Mouse (Mus musculus) hindbrain, embryonic 14.5 days (tissue): ENCODE data around the gene Acbd5. TPM values are rescaled to one million over a fixed set of nuclear protein-coding genes. Genes with fewer than 3 reads are reported as not detected.
A peak's percentile ranks its signal among the peaks of the same experiment; 100 is the strongest.

Experiments
- ATAC-seq: fragments of 200-750 bp; cut with Nextera tagmentation; 2 replicates; pipeline ENCODE4 v1.8.0; 2017; ENCODE audit warnings: moderate number of reproducible peaks, mild to moderate bottlenecking, moderate TSS enrichment, moderate library complexity; ENCODE audit not compliant: low FRiP score
- DNase-seq: peaks from one replicate; pipeline ENCODE4 v3.0.0-alpha.2; 2015; ENCODE audit warnings: low spot score
- H3K27ac ChIP-seq: fragments of 300-500 bp; sonication (generic); 2 replicates; pipeline ENCODE4 v1.5.1; 2014; ENCODE audit warnings: mild to moderate bottlenecking, moderate library complexity
- H3K27me3 ChIP-seq: fragments of 300-500 bp; sonication (generic); 2 replicates; pipeline ENCODE4 v1.6.1; 2014; ENCODE audit warnings: mild to moderate bottlenecking, low read length, mixed read lengths; ENCODE audit not compliant: control insufficient read depth, insufficient read depth
- H3K36me3 ChIP-seq: fragments of 300-500 bp; sonication (generic); replicated peaks from 2 replicates; pipeline ENCODE4 v1.6.1; 2014; ENCODE audit not compliant: control insufficient read depth, insufficient read depth
- H3K4me1 ChIP-seq: fragments of 300-500 bp; sonication (generic); replicated peaks from 2 replicates; pipeline ENCODE4 v1.6.1; 2014; ENCODE audit warnings: antibody characterized with exemption, low read length, mixed read lengths; ENCODE audit not compliant: control insufficient read depth, insufficient read depth
- H3K4me2 ChIP-seq: fragments of 300-500 bp; sonication (generic); replicated peaks from 2 replicates; pipeline ENCODE4 v1.6.1; 2014; ENCODE audit warnings: mild to moderate bottlenecking, moderate library complexity
- H3K4me3 ChIP-seq: fragments of 300-500 bp; sonication (generic); replicated peaks from 2 replicates; pipeline ENCODE4 v1.5.1; 2014; ENCODE audit warnings: mild to moderate bottlenecking, low read length
- H3K9ac ChIP-seq: fragments of 300-500 bp; sonication (generic); 2 replicates; pipeline ENCODE4 v1.6.1; 2014
- H3K9me3 ChIP-seq: fragments of 300-500 bp; sonication (generic); 2 replicates; pipeline ENCODE4 v1.6.1; 2016; ENCODE audit warnings: low read length; ENCODE audit not compliant: control insufficient read depth
- WGBS: fragments of 180-500 bp; shearing (Covaris S2); extraction: QIAGEN DNeasy Blood & Tissue Kit; methylation state at CpG from one replicate; pipeline ENCODE4 v1.1.7; 2014; 5-methylcytosine and 5-hydroxymethylcytosine counted together
- polyA plus RNA-seq: library from polyadenylated mRNA; unstranded; fragments of >200 nt; fragmentation: Nextera tagmentation; extraction: Ambion mirVana; gene quantifications from 2 replicates; pipeline ENCODE4 v1.2.1, GENCODE M21; 2014

The Acbd5 gene
- polyA plus RNA-seq, 1 experiment from 2014 or later = 67.2 TPM

DNA sequence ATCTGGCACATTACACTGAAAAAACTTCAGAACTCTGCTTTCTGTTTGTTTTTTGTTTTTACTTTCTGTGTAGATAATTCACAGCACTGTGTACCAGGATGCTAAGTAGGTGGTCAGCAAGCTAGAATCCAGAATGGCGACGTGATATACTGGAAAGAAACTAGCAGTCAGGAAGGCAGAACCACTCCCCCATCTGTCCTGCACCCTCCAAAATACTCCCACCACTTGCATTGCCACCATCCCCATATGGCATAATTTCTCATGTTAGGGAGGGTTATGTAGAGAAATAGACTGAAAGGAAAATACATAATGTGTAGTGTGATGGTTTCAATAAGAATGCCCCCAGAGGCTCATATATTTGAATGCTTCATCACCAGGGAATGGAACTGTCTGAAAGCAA lies 16.1 kb upstream of the Acbd5 start:
- Histone ChIP-seq H3K36me3 (no peaks in the 10 kb centered on the region), H3K4me1 (no peaks in the 10 kb centered on the region), H3K4me3 (no peak overlapping the region), H3K9ac (no peak overlapping the region), H3K27me3 (no peaks in the 10 kb centered on the region), H3K9me3 (no peaks in the 10 kb centered on the region), H3K27ac (no peak overlapping the region), H3K4me2 (no peak overlapping the region)
- DNase-seq (no peak), ATAC-seq (no peak)
- WGBS = 82% methylated on average over 2 of the region's 2 CpGs

DNA sequence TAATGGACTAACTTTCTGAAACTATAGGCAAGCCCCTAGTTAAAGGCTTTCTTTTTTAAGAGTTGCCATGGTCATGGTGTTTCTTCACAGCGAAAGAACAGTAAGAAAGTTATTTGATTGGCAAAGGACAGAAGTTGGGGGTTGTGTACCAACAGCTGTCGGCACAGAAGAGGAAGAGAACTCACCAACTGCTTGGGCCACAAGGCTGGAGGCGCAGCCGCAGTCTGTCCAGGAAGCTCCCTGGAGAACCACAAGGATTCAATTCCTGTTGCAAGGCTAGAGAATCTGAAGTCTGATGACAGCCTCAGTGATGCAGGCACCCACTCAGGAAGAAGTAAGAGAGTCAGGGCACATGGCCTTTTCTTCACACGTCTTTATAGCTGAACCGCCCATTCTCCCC lies 15.4 kb upstream of the Acbd5 start:
- ATAC-seq (no peak), DNase-seq (no peak)
- Histone ChIP-seq H3K27ac (no peak overlapping the region), H3K4me1 (no peaks in the 10 kb centered on the region), H3K36me3 (no peaks in the 10 kb centered on the region), H3K9me3 (no peaks in the 10 kb centered on the region), H3K4me3 (no peak overlapping the region), H3K9ac (no peak overlapping the region), H3K27me3 (no peaks in the 10 kb centered on the region), H3K4me2 (no peak overlapping the region)
- 85% methylated on average over 6 of the region's 6 CpGs for WGBS

DNA sequence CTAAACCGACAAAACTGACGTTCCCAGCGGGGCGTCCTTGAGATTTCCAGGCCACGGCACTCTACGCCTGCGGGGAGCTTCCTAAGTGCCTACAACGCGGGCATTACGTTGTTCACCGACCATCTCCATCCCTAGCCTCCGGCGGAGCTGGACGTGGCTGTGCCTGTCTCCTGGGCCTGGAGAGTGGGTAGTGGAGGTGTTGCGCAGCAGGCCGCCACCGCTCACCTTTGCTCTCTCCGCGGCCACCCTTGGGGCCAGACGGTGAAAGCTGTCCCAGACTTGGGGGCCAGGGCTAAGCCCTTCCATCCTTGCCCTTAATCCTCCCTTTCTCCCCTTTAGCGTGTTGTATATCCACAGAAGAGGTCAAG lies 387 bp downstream of the Acbd5 start:
- 0% methylated on average over 21 of the region's 21 CpGs for WGBS
- DNase-seq (no peak), ATAC-seq (peak; percentile 80)
- H3K27ac ChIP-seq = peak overlapping the region; percentile 97
- H3K27me3 ChIP-seq = no peaks in the 10 kb centered on the region
- H3K9me3 ChIP-seq = no peaks in the 10 kb centered on the region
- H3K36me3 ChIP-seq = peaks cover 14% of the 10 kb centered on the region
- peak overlapping the region; percentile 65 for H3K4me3 ChIP-seq
- H3K4me1 ChIP-seq = peaks cover 22% of the 10 kb centered on the region
- peak overlapping the region; percentile 81 for H3K9ac ChIP-seq
- peak overlapping the region; percentile 97 for H3K4me2 ChIP-seq

DNA sequence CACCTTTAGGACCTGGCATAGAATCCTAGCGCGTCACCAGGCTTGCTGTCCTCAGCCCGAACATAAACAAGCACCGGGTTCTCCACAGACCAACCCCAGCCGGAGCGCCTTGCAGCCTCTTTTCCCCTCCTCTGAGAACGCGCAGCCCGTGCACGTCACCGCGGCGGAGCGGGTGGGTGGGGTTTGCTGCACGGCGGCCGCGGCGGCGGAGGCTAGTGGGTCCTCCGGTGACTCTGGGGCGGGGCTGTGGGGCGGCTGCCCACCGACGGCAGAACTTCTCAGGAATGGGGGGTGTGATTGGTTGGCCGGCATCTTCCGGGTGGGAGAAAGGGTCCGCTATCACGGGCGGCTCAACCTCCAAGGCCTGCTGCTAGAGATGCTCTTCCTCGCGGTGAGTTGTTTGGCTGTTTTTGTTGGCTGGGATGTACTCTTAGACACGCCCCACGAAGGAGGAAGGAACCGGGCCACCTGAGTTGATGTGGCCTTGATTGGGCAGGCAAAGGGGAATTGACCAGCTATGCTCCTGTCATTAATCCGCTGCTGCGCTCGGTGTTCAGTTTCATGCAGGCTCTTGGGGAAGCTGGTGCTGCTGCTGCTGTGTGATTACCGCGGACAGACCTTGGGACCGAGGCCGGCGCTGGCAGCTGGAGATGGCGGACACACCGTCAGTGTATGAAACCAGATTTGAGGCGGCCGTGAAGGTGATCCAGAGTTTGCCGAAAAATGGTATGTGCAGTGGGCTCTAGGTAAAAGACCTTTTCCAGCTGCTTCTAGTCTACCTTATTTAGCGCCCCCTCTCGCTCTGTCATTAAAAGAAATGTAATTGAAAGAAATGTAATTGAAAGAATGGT lies 1.2 kb downstream of the Acbd5 start:
- H3K9ac ChIP-seq = peak overlapping the region; percentile 81
- H3K36me3 ChIP-seq = peaks cover 14% of the 10 kb centered on the region
- peak overlapping the region; percentile 97 for H3K4me2 ChIP-seq
- peak; percentile 90 for DNase-seq
- H3K9me3 ChIP-seq = no peaks in the 10 kb centered on the region
- peak overlapping the region; percentile 65 for H3K4me3 ChIP-seq
- H3K27me3 ChIP-seq = no peaks in the 10 kb centered on the region
- peak overlapping the region; percentile 97 for H3K27ac ChIP-seq
- WGBS = under 1% methylated on average over 50 of the region's 50 CpGs
- peaks cover 22% of the 10 kb centered on the region for H3K4me1 ChIP-seq
- ATAC-seq = peak; percentile 90

DNA sequence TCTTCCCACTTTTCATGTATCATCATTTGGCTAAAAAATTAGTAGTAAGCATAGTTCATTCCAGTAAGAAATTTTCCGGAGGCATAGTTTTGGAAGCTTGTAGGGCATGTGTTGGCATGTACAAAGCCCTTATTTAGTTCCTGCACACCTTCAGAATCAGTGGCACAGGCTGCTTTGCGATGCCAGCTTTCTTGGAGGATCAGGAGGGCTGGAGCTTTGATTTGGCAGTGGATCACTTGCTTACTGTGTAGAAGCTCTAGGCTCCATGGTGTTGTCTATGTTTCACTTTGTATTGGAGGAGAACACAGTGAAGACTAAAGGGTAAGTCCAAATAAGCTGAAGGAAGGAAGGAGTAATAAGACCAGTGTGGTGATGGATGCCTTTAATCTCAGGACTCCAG lies 2.5 kb downstream of the Acbd5 start:
- ATAC-seq = no peak
- peaks cover 22% of the 10 kb centered on the region for H3K4me1 ChIP-seq

DNA sequence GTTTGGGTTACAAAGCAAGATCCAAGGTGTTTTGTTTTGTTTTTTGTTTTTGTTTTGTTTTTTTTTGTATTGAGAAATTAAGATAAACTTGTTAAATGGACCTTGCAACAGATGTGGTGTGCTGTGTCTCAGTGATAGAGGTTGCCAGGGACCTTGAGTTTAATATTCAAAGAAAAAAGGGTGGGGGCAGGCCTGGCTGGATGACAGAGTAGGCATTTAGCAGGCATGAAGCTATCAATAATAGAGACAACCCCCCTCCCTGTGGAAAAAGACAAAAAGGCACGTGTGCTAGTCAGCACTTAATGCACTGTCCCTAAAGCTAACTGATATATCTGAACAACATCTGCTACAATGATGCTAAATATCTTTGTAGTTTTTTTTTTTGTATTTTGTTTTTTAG lies 3.4 kb downstream of the Acbd5 start:
- Histone ChIP-seq H3K27me3 (no peaks in the 10 kb centered on the region), H3K27ac (no peak overlapping the region), H3K9ac (no peak overlapping the region), H3K4me2 (no peak overlapping the region), H3K36me3 (peaks cover 17% of the 10 kb centered on the region), H3K9me3 (no peaks in the 10 kb centered on the region), H3K4me3 (no peak overlapping the region), H3K4me1 (peaks cover 22% of the 10 kb centered on the region)
- DNase-seq (no peak), ATAC-seq (no peak)
- WGBS = 43% methylated on average over 1 of the region's 1 CpGs

More for the DNA sequence above, 2.5 kb downstream of the Acbd5 start:
- Histone ChIP-seq H3K4me3 (no peak overlapping the region), H3K9ac (no peak overlapping the region), H3K27me3 (no peaks in the 10 kb centered on the region), H3K4me2 (no peak overlapping the region), H3K9me3 (no peaks in the 10 kb centered on the region), H3K36me3 (peaks cover 14% of the 10 kb centered on the region), H3K27ac (no peak overlapping the region)
- WGBS = 95% methylated on average over 2 of the region's 2 CpGs
- DNase-seq = no peak

DNA sequence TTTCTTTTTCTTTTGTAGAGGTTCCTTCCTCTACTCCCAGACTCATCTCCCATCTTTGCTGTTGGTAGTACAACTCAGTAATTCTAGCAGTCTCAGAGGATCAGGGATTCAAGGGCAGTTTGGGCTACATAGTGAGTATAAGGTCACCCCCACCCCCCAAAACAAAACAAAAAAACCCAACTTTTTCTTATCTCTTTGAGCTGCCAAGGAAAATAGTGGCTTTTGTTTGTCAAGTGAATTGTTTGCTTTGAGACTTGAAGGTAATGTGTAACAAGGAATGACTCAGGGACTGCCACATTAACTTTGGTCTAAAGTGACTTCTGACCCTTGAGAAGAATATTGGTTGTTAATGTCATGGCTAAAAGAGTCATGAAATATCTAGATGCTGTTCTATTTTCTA lies 7.9 kb downstream of the Acbd5 start:
- Histone ChIP-seq H3K27me3 (no peaks in the 10 kb centered on the region), H3K9ac (no peak overlapping the region), H3K36me3 (peaks cover 52% of the 10 kb centered on the region), H3K27ac (no peak overlapping the region), H3K4me1 (peaks cover 8% of the 10 kb centered on the region; the same call in 1 of the 2 replicates), H3K4me3 (no peak overlapping the region), H3K4me2 (no peak overlapping the region), H3K9me3 (no peaks in the 10 kb centered on the region)
- ATAC-seq = no peak
- DNase-seq = no peak

DNA sequence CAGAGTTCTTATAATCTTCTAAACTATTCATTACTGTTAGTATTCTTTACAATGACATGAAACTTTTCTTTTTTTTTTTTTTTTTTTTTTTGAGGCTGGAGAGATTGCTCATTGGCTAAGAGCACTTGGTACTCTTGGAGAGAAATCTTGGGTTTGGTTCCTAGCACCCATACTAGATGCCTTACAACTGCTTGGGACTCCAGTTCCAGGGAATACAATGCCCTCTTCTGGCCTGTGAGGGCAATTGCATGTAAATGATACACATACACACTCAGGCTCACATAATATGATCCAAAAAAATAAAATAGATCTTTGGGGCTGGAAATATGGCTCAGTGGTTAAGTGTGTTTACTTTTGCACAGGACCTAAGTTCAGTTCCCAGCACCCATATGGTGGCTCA lies 8.8 kb downstream of the Acbd5 start:
- no peak overlapping the region for H3K9ac ChIP-seq
- ATAC-seq (no peak), DNase-seq (no peak)
- peaks cover 2% of the 10 kb centered on the region; the same call in 1 of the 2 replicates for H3K4me1 ChIP-seq
- H3K4me3 ChIP-seq = no peak overlapping the region
- H3K27ac ChIP-seq = no peak overlapping the region
- H3K36me3 ChIP-seq = peaks cover 58% of the 10 kb centered on the region
- no peak overlapping the region for H3K4me2 ChIP-seq
- H3K27me3 ChIP-seq = no peaks in the 10 kb centered on the region
- no peaks in the 10 kb centered on the region for H3K9me3 ChIP-seq

DNA sequence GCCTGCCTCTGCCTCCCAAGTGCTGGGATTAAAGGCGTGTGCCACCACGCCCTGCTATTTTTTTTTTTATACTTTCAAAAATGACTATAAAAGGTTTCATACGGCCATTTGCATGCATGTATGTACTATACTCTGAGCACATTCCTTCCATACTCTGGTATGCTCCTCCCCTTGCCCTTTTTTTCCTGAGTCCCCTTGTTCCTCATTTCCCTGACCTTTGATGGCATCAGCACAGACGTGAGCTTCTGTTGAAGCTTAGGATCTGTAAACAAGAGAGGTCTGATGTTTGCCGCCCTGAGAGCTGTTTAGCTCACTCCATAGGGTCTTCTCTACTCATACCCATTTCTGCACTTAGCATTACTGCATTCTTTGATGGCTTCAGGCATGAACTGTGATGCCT lies 9.7 kb downstream of the Acbd5 start:
- 92% methylated on average over 5 of the region's 5 CpGs for WGBS
- no peaks in the 10 kb centered on the region for H3K27me3 ChIP-seq
- DNase-seq (no peak), ATAC-seq (no peak)
- H3K36me3 ChIP-seq = peaks cover 61% of the 10 kb centered on the region
- H3K4me3 ChIP-seq = no peak overlapping the region
- no peak overlapping the region for H3K9ac ChIP-seq
- no peak overlapping the region for H3K27ac ChIP-seq
- no peaks in the 10 kb centered on the region for H3K4me1 ChIP-seq
- no peaks in the 10 kb centered on the region for H3K9me3 ChIP-seq
- H3K4me2 ChIP-seq = no peak overlapping the region

DNA sequence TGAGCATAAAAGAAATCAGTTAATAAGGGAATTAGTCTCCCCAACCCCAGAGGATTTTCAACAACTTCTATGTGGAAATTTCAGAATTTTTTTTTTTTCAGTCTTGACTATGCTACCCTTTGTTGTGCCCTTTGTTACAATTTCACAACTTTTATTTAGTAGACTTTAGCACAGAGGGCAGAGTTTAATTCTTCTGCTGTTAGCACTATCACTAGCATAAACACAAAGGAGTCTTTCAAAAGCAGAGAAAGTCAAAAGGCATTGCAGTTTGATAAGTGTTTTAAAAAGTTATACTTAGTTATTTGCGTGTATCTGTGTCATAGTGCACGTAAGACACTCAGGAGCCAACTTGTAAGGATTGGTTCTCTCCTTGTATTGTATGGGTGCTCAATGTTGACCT lies 10.6 kb downstream of the Acbd5 start:
- no peak for ATAC-seq
- no peak for DNase-seq
- H3K27me3 ChIP-seq = no peaks in the 10 kb centered on the region

More for the DNA sequence above, 10.6 kb downstream of the Acbd5 start:
- Histone ChIP-seq H3K4me3 (no peak overlapping the region), H3K4me1 (no peaks in the 10 kb centered on the region), H3K9ac (no peak overlapping the region), H3K9me3 (no peaks in the 10 kb centered on the region), H3K27ac (no peak overlapping the region), H3K4me2 (no peak overlapping the region), H3K36me3 (peaks cover 69% of the 10 kb centered on the region)
- WGBS = 100% methylated on average over 2 of the region's 2 CpGs
